Mouse (Mus musculus): ENCODE results near the gene Agbl2.

DNA sequence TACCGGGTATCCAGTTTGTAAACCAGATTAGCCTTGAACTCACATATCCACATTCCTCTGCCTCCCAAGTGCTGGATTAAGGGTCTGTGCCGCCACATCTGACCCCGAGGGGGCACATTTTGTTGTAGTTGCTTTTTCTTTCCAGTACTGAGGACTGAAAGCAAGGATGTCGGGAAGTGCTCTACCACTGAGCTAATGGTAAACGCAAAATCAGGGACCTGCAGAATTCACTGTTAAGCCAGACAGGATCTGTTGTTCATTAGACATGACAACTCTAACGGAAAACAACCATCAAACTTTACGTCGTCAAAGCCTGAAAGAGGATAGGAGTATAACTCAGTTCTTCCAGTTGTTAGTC lies 64.0 kb downstream of the Agbl2 start:
- TF ChIP-seq GATA1 (IDR thresholded peaks at IDR 0.05; ENCODE audit: borderline replicate concordance, low read length), result no peak
- no peak for TF ChIP-seq FLI1 (IDR thresholded peaks at IDR 0.05; ENCODE audit: low read length)

Data from megakaryocyte, embryonic 14.5 days (primary cell).